In genomic region chr7:24547534-24548036, GRCm38 (mm10) we compare ENCODE assay signal across 9 mouse cellular contexts. TPM values are rescaled to one million over a fixed set of nuclear protein-coding genes. Genes with fewer than 3 reads are reported as not detected.
A peak's percentile ranks its signal among the peaks of the same experiment; 100 is the strongest.
DNase-seq lines count a peak whose midpoint lies in the region; ATAC-seq and TF ChIP-seq lines count a peak whose summit lies in the region.
"Had no signal": no experiment of that assay in that cellular context is flagged by ENCODE, and none has a peak within 500 bp of the region (broad histone marks: within the 10 kb centered on the region; RNA-seq: fewer than 3 reads in every experiment).

No protein-coding gene starts in this region.

- no peak for DNase-seq in heart, postnatal 14 days
- DNase-seq in heart, postnatal 0 days (ENCODE audit: low spot score), result no peak
- no peak for DNase-seq in midbrain, embryonic 10.5 days (ENCODE audit: low spot score)
- no peak for DNase-seq in adrenal gland, postnatal 4 days (ENCODE audit: low spot score in 2 of 2)
- DNase-seq in MN1 (ENCODE audit: low spot score), result no peak

- TF ChIP-seq CTCF in ES-Bruce4 (IDR thresholded peaks at IDR 0.05; ENCODE audit: low read depth, low read length), result no peak
- TF ChIP-seq CTCF in heart, postnatal 0 days (IDR thresholded peaks at IDR 0.05; ENCODE audit: low read depth), result no peak

- intact Hi-C loops in heart, postnatal 14 days (cut with DNase I), result loop anchor here (1.0 to 5.0 kb wide), 2 partner anchors 17 to 45 kb away; partner anchors contain the start of gene Irgq

- WGBS in heart, embryonic 13.5 days, result 25% methylated on average over 13 of the region's 13 CpGs
- 20% methylated on average over 13 of the region's 13 CpGs for WGBS in heart, postnatal 0 days
- WGBS in midbrain, embryonic 10.5 days, result 39% methylated on average over 13 of the region's 13 CpGs

- TF ChIP-seq EP300 in ES-Bruce4 (IDR thresholded peaks at IDR 0.05; ENCODE audit: insufficient read depth, low read depth, low read length), result no peak
- no peak for TF ChIP-seq EP300 in heart, postnatal 0 days (IDR thresholded peaks at IDR 0.05; ENCODE audit: low read depth)

- H3K27me3 ChIP-seq in heart, embryonic 13.5 days (replicated peaks), result no peaks in the 10 kb centered on the region
- H3K27me3 ChIP-seq in ES-Bruce4 (ENCODE audit: control insufficient read depth, insufficient read depth, low read length, poor library complexity, severe bottlenecking), result no peaks in the 10 kb centered on the region
- no peaks in the 10 kb centered on the region for H3K27me3 ChIP-seq in heart, postnatal 0 days (ENCODE audit: control insufficient read depth, insufficient read depth, low read length)
- no peaks in the 10 kb centered on the region for H3K27me3 ChIP-seq in midbrain, embryonic 10.5 days (ENCODE audit: low read depth, poor library complexity, severe bottlenecking)

- H3K27ac ChIP-seq in heart, embryonic 13.5 days (replicated peaks), result peak overlapping the region; percentile 58; the same call in 1 of the 2 replicates
- H3K27ac ChIP-seq in ES-Bruce4 (ENCODE audit: insufficient read depth, low read length), result no peak overlapping the region
- H3K27ac ChIP-seq in heart, postnatal 0 days (ENCODE audit: low read depth), result 0 out of 2 replicates have a peak overlapping the region, but pooled peaks have one; percentile 14
- H3K27ac ChIP-seq in midbrain, embryonic 10.5 days (replicated peaks), result peak overlapping the region; percentile 90

- H3K4me3 ChIP-seq in heart, embryonic 13.5 days, result peak overlapping the region; percentile 73
- H3K4me3 ChIP-seq in ES-Bruce4 (ENCODE audit: low read depth, low read length), result peak overlapping the region; percentile 92
- peak overlapping the region; percentile 84 for H3K4me3 ChIP-seq in heart, postnatal 0 days (ENCODE audit: low read depth, low read length)
- H3K4me3 ChIP-seq in midbrain, embryonic 10.5 days, result peak overlapping the region; percentile 88

- peaks cover 46% of the 10 kb centered on the region for H3K36me3 ChIP-seq in heart, embryonic 13.5 days
- peaks cover 13% of the 10 kb centered on the region for H3K36me3 ChIP-seq in ES-Bruce4 (ENCODE audit: control insufficient read depth, insufficient read depth, low read length, poor library complexity, severe bottlenecking)
- peaks cover 23% of the 10 kb centered on the region for H3K36me3 ChIP-seq in heart, postnatal 0 days (replicated peaks; ENCODE audit: control insufficient read depth, insufficient read depth, low read length)
- peaks cover 48% of the 10 kb centered on the region for H3K36me3 ChIP-seq in midbrain, embryonic 10.5 days

- peaks cover 15% of the 10 kb centered on the region for H3K4me1 ChIP-seq in heart, embryonic 13.5 days
- H3K4me1 ChIP-seq in ES-Bruce4 (ENCODE audit: control insufficient read depth, insufficient read depth, low read length), result no peaks in the 10 kb centered on the region
- H3K4me1 ChIP-seq in heart, postnatal 0 days (ENCODE audit: control insufficient read depth, insufficient read depth), result peaks cover 4% of the 10 kb centered on the region; the same call in 1 of the 2 replicates
- peaks cover 19% of the 10 kb centered on the region for H3K4me1 ChIP-seq in midbrain, embryonic 10.5 days

- peak overlapping the region; percentile 79 for H3K4me2 ChIP-seq in heart, embryonic 13.5 days
- H3K4me2 ChIP-seq in heart, postnatal 0 days (ENCODE audit: low read depth, low read length), result peak overlapping the region; percentile 85

- H3K9me3 ChIP-seq in heart, embryonic 13.5 days, result no peaks in the 10 kb centered on the region
- H3K9me3 ChIP-seq in ES-Bruce4 (replicated peaks; ENCODE audit: control insufficient read depth, insufficient read depth, low read length, poor library complexity, severe bottlenecking), result no peaks in the 10 kb centered on the region
- no peaks in the 10 kb centered on the region for H3K9me3 ChIP-seq in heart, postnatal 0 days (replicated peaks; ENCODE audit: control insufficient read depth, low read length)
- H3K9me3 ChIP-seq in midbrain, embryonic 10.5 days (replicated peaks), result no peaks in the 10 kb centered on the region

- no peak for ATAC-seq in heart, embryonic 13.5 days (ENCODE audit: extremely low read depth, insufficient number of reproducible peaks, low FRiP score, low TSS enrichment)
- ATAC-seq in heart, postnatal 0 days (ENCODE audit: insufficient read depth, low read depth), result no peak
- ATAC-seq in inflammation-experienced regulatory T-cells, adult 6 months, result no peak

- no peak for TF ChIP-seq POLR2A in ES-Bruce4 (IDR thresholded peaks at IDR 0.05; ENCODE audit: insufficient read depth, low read length)

- peak overlapping the region; percentile 89 for H3K9ac ChIP-seq in heart, embryonic 13.5 days
- H3K9ac ChIP-seq in ES-Bruce4 (ENCODE audit: low read depth, poor library complexity, severe bottlenecking), result peak overlapping the region; percentile 78
- H3K9ac ChIP-seq in heart, postnatal 0 days (replicated peaks; ENCODE audit: low read depth, low read length), result peak overlapping the region; percentile 82

RNA-seq across cellular contexts. Expression of gene Xrcc1, which starts 1.5 kb away (rescaled TPM):
- polyA plus RNA-seq in heart, embryonic 13.5 days (2015; fragmentation: Nextera tagmentation; extraction: Ambion mirVana), result 72.9 and 77.8 TPM in 2 replicates
- 10 to 100 TPM; 23.8 to 26.3 TPM for total RNA-seq in heart, postnatal 14 days (2021)
- 84.8 and 85.8 TPM in 2 replicates for polyA plus RNA-seq in ES-Bruce4 (2011; ENCODE audit: insufficient read depth, insufficient read length, low read depth, missing spikeins)
- total RNA-seq in heart, postnatal 0 days (2014; rRNA removed; ENCODE audit: low replicate concordance), result 30.3 and 46.1 TPM in 2 replicates
- 30.7 and 31.1 TPM in 2 replicates for polyA plus RNA-seq in heart, postnatal 0 days (2015; fragmentation: Nextera tagmentation; extraction: Ambion mirVana)
- polyA plus RNA-seq in midbrain, embryonic 10.5 days (2016; fragmentation: Nextera tagmentation; extraction: Ambion mirVana), result 149 and 160 TPM in 2 replicates
- 10 to 100 TPM; 56.8 to 64.4 TPM for total RNA-seq in adrenal gland, postnatal 4 days (2021)
- 10 to 100 TPM; 24.2 to 34.4 (median 31.8) TPM for polyA plus RNA-seq in inflammation-experienced regulatory T-cells, adult 6 months (2017; shearing (Covaris generic))

RNA-seq across cellular contexts. Expression of gene Pinlyp, which starts 1.7 kb away (rescaled TPM):
- not detected in 2 replicates for polyA plus RNA-seq in heart, embryonic 13.5 days (2015; fragmentation: Nextera tagmentation; extraction: Ambion mirVana)
- total RNA-seq in heart, postnatal 14 days (2021), result not detected
- 1.1 TPM in 1 of 2 replicates, not detected in the other for polyA plus RNA-seq in ES-Bruce4 (2011; ENCODE audit: insufficient read depth, insufficient read length, low read depth, missing spikeins)
- total RNA-seq in heart, postnatal 0 days (2014; rRNA removed; ENCODE audit: low replicate concordance), result not detected in 2 replicates
- polyA plus RNA-seq in heart, postnatal 0 days (2015; fragmentation: Nextera tagmentation; extraction: Ambion mirVana), result not detected in 2 replicates
- polyA plus RNA-seq in midbrain, embryonic 10.5 days (2016; fragmentation: Nextera tagmentation; extraction: Ambion mirVana), result 0.14 TPM in 1 of 2 replicates, not detected in the other
- not detected for total RNA-seq in adrenal gland, postnatal 4 days (2021)
- polyA plus RNA-seq in inflammation-experienced regulatory T-cells, adult 6 months (2017; shearing (Covaris generic)), result not detected
- total RNA-seq: gastrocnemius, postnatal 4 days had no signal

RNA-seq across cellular contexts. Expression of gene Irgq, which starts 17.1 kb away (rescaled TPM):
- polyA plus RNA-seq in heart, embryonic 13.5 days (2015; fragmentation: Nextera tagmentation; extraction: Ambion mirVana), result 4.6 and 5.6 TPM in 2 replicates
- total RNA-seq in heart, postnatal 14 days (2021), result 10 to 100 TPM; 18.2 to 19.5 TPM
- polyA plus RNA-seq in ES-Bruce4 (2011; ENCODE audit: insufficient read depth, insufficient read length, low read depth, missing spikeins), result 7.2 and 8.2 TPM in 2 replicates
- total RNA-seq in heart, postnatal 0 days (2014; rRNA removed; ENCODE audit: low replicate concordance), result 22.1 and 24.5 TPM in 2 replicates
- polyA plus RNA-seq in heart, postnatal 0 days (2015; fragmentation: Nextera tagmentation; extraction: Ambion mirVana), result 4.5 and 4.8 TPM in 2 replicates
- 8.4 and 12.5 TPM in 2 replicates for polyA plus RNA-seq in midbrain, embryonic 10.5 days (2016; fragmentation: Nextera tagmentation; extraction: Ambion mirVana)
- 10 to 100 TPM; 24.9 to 25.7 TPM for total RNA-seq in adrenal gland, postnatal 4 days (2021)
- 1 to 10 TPM in 2 of 3 experiments, under 1 TPM in 1; 0.79 to 1.2 (median 1.0) TPM for polyA plus RNA-seq in inflammation-experienced regulatory T-cells, adult 6 months (2017; shearing (Covaris generic))

RNA-seq across cellular contexts. Expression of gene AC161166.1, which starts 35.3 kb away (rescaled TPM):
- 0.17 and 0.18 TPM in 2 replicates for polyA plus RNA-seq in heart, embryonic 13.5 days (2015; fragmentation: Nextera tagmentation; extraction: Ambion mirVana)
- not detected for total RNA-seq in heart, postnatal 14 days (2021)
- not detected in 2 replicates for polyA plus RNA-seq in ES-Bruce4 (2011; ENCODE audit: insufficient read depth, insufficient read length, low read depth, missing spikeins)
- total RNA-seq in heart, postnatal 0 days (2014; rRNA removed; ENCODE audit: low replicate concordance), result not detected in 2 replicates
- 0.10 and 0.19 TPM in 2 replicates for polyA plus RNA-seq in heart, postnatal 0 days (2015; fragmentation: Nextera tagmentation; extraction: Ambion mirVana)
- 0.64 and 0.99 TPM in 2 replicates for polyA plus RNA-seq in midbrain, embryonic 10.5 days (2016; fragmentation: Nextera tagmentation; extraction: Ambion mirVana)
- total RNA-seq in adrenal gland, postnatal 4 days (2021), result not detected
- not detected for polyA plus RNA-seq in inflammation-experienced regulatory T-cells, adult 6 months (2017; shearing (Covaris generic))
- total RNA-seq: gastrocnemius, postnatal 4 days had no signal

RNA-seq across cellular contexts. Expression of gene Ethe1, which starts 39.8 kb away (rescaled TPM):
- polyA plus RNA-seq in heart, embryonic 13.5 days (2015; fragmentation: Nextera tagmentation; extraction: Ambion mirVana), result 19.3 and 23.9 TPM in 2 replicates
- 10 to 100 TPM; 29.8 to 30.1 TPM for total RNA-seq in heart, postnatal 14 days (2021)
- 13.4 and 15.5 TPM in 2 replicates for polyA plus RNA-seq in ES-Bruce4 (2011; ENCODE audit: insufficient read depth, insufficient read length, low read depth, missing spikeins)
- total RNA-seq in heart, postnatal 0 days (2014; rRNA removed; ENCODE audit: low replicate concordance), result 21.2 and 42.2 TPM in 2 replicates
- 21.5 and 23.1 TPM in 2 replicates for polyA plus RNA-seq in heart, postnatal 0 days (2015; fragmentation: Nextera tagmentation; extraction: Ambion mirVana)
- 22.8 and 24.1 TPM in 2 replicates for polyA plus RNA-seq in midbrain, embryonic 10.5 days (2016; fragmentation: Nextera tagmentation; extraction: Ambion mirVana)
- 10 to 100 TPM; 17.7 to 20.4 TPM for total RNA-seq in adrenal gland, postnatal 4 days (2021)
- polyA plus RNA-seq in inflammation-experienced regulatory T-cells, adult 6 months (2017; shearing (Covaris generic)), result 10 to 100 TPM; 13.1 to 17.7 (median 17.6) TPM
